Mouse (Mus musculus) midbrain, embryonic 16.5 days (tissue): ENCODE data around the gene Fam160b1. TPM values are rescaled to one million over a fixed set of nuclear protein-coding genes. Genes with fewer than 3 reads are reported as not detected.

Source experiments
- ATAC-seq: fragments of 200-750 bp; cut with Nextera tagmentation; 2 replicates; pipeline ENCODE4 v1.8.0; 2017; ENCODE audit warnings: moderate TSS enrichment
- H3K27ac ChIP-seq: fragments of 300-500 bp; sonication (generic); 2 replicates; pipeline ENCODE4 v1.5.1; 2014; ENCODE audit warnings: mild to moderate bottlenecking, low read length, mixed read lengths
- H3K27me3 ChIP-seq: fragments of 300-500 bp; sonication (generic); 2 replicates; pipeline ENCODE4 v1.6.1; 2014; ENCODE audit warnings: low read depth, low read length, mixed read lengths; ENCODE audit not compliant: control insufficient read depth, insufficient read depth
- H3K36me3 ChIP-seq: fragments of 300-500 bp; sonication (generic); 2 replicates; pipeline ENCODE4 v1.6.1; 2014; ENCODE audit warnings: mild to moderate bottlenecking, low read length, moderate library complexity, mixed read lengths; ENCODE audit not compliant: control insufficient read depth, insufficient read depth
- H3K4me1 ChIP-seq: fragments of 300-500 bp; sonication (generic); 2 replicates; pipeline ENCODE4 v1.6.1; 2014; ENCODE audit warnings: mild to moderate bottlenecking, low read length, mixed read lengths; ENCODE audit not compliant: control insufficient read depth, insufficient read depth
- H3K4me2 ChIP-seq: fragments of 300-500 bp; sonication (generic); 2 replicates; pipeline ENCODE4 v1.6.1; 2014; ENCODE audit warnings: mild to moderate bottlenecking, low read length, mixed read lengths
- H3K4me3 ChIP-seq: fragments of 300-500 bp; sonication (generic); 2 replicates; pipeline ENCODE4 v1.5.1; 2014; ENCODE audit warnings: low read depth, mild to moderate bottlenecking, low read length, moderate library complexity, mixed read lengths
- H3K9ac ChIP-seq: fragments of 300-500 bp; sonication (generic); 2 replicates; pipeline ENCODE4 v1.6.1; 2014; ENCODE audit warnings: low read depth, low read length, mixed read lengths
- H3K9me3 ChIP-seq: fragments of 300-500 bp; sonication (generic); replicated peaks from 2 replicates; pipeline ENCODE4 v1.6.1; 2014; ENCODE audit warnings: mild to moderate bottlenecking, low read length, mixed read lengths; ENCODE audit not compliant: control insufficient read depth, poor library complexity, severe bottlenecking
- WGBS: fragments of 180-500 bp; shearing (Covaris S2); extraction: QIAGEN DNeasy Blood & Tissue Kit; methylation state at CpG from one replicate; pipeline ENCODE4 v1.1.7; 2014; 5-methylcytosine and 5-hydroxymethylcytosine counted together
- polyA plus RNA-seq: library from polyadenylated mRNA; unstranded; fragments of >200 nt; fragmentation: Nextera tagmentation; extraction: Ambion mirVana; gene quantifications from 2 replicates; pipeline ENCODE4 v1.2.1, GENCODE M21; 2015

Fam160b1 gene
- polyA plus RNA-seq, 1 experiment from 2014 or later: 12.6 TPM

- Histone ChIP-seq H3K36me3 (no peaks in the 10 kb centered on the region), H3K4me1 (peaks cover 12% of the 10 kb centered on the region), H3K9ac (no peak overlapping the region), H3K4me3 (no peak overlapping the region), H3K27ac (no peak overlapping the region), H3K4me2 (peak overlapping the region; percentile 33), H3K27me3 (no peaks in the 10 kb centered on the region), H3K9me3 (no peaks in the 10 kb centered on the region)
- no peak for ATAC-seq
- 23% methylated on average over 16 of the region's 17 CpGs for WGBS
Measured at GRCm38 (mm10) chr19:57417800-57418580, 57.5 kb downstream of the Fam160b1 start.

- Histone ChIP-seq H3K4me3 (no peak overlapping the region), H3K36me3 (no peaks in the 10 kb centered on the region), H3K4me2 (no peak overlapping the region), H3K9me3 (no peaks in the 10 kb centered on the region), H3K4me1 (peaks cover 8% of the 10 kb centered on the region), H3K9ac (no peak overlapping the region), H3K27ac (no peak overlapping the region), H3K27me3 (no peaks in the 10 kb centered on the region)
- 53% methylated on average over 3 of the region's 3 CpGs for WGBS
- no peak for ATAC-seq
Measured at GRCm38 (mm10) chr19:57423402-57423801, 62.9 kb downstream of the Fam160b1 start.

GRCm38 (mm10) chr19:57425296-57425695 is 64.8 kb downstream of the Fam160b1 start:
- H3K4me2 ChIP-seq: no peak overlapping the region
- H3K4me3 ChIP-seq: no peak overlapping the region
- no peaks in the 10 kb centered on the region for H3K9me3 ChIP-seq
- H3K9ac ChIP-seq: no peak overlapping the region
- H3K27ac ChIP-seq: no peak overlapping the region
- 93% methylated on average over 15 of the region's 15 CpGs for WGBS
- peaks cover 6% of the 10 kb centered on the region for H3K4me1 ChIP-seq
- no peak for ATAC-seq
- H3K36me3 ChIP-seq: no peaks in the 10 kb centered on the region
- no peaks in the 10 kb centered on the region for H3K27me3 ChIP-seq

- H3K4me3 ChIP-seq: no peak overlapping the region
- H3K4me2 ChIP-seq: no peak overlapping the region
- no peaks in the 10 kb centered on the region for H3K36me3 ChIP-seq
- H3K9ac ChIP-seq: no peak overlapping the region
- no peaks in the 10 kb centered on the region for H3K4me1 ChIP-seq
- WGBS: 95% methylated on average over 8 of the region's 8 CpGs
- no peak for ATAC-seq
- H3K27ac ChIP-seq: no peak overlapping the region
- H3K9me3 ChIP-seq: no peaks in the 10 kb centered on the region
- no peaks in the 10 kb centered on the region for H3K27me3 ChIP-seq
Measured at GRCm38 (mm10) chr19:57426841-57427240, 66.4 kb downstream of the Fam160b1 start.

- no peak overlapping the region for H3K4me3 ChIP-seq
- no peaks in the 10 kb centered on the region; the same call in 1 of the 2 replicates for H3K4me1 ChIP-seq
- H3K36me3 ChIP-seq: no peaks in the 10 kb centered on the region
- no peaks in the 10 kb centered on the region for H3K9me3 ChIP-seq
- no peaks in the 10 kb centered on the region for H3K27me3 ChIP-seq
- no peak for ATAC-seq
- WGBS: 79% methylated on average over 14 of the region's 14 CpGs
- H3K9ac ChIP-seq: no peak overlapping the region
- no peak overlapping the region for H3K27ac ChIP-seq
- H3K4me2 ChIP-seq: no peak overlapping the region
Measured at GRCm38 (mm10) chr19:57427756-57428438, 67.4 kb downstream of the Fam160b1 start.

GRCm38 (mm10) chr19:57428641-57429040 is 68.2 kb downstream of the Fam160b1 start:
- 87% methylated on average over 3 of the region's 3 CpGs for whole genome bisulfite sequencing
- Histone ChIP-seq H3K9ac (no peak overlapping the region), H3K4me3 (no peak overlapping the region)

GRCm38 (mm10) chr19:57429926-57430325 is 69.4 kb downstream of the Fam160b1 start:
- Histone ChIP-seq H3K9ac (no peak overlapping the region), H3K36me3 (no peaks in the 10 kb centered on the region), H3K4me2 (no peak overlapping the region), H3K4me3 (no peak overlapping the region), H3K4me1 (peaks cover 2% of the 10 kb centered on the region; the same call in 1 of the 2 replicates), H3K27me3 (no peaks in the 10 kb centered on the region), H3K9me3 (no peaks in the 10 kb centered on the region), H3K27ac (no peak overlapping the region)
- no peak for ATAC-seq
- 83% methylated on average over 6 of the region's 6 CpGs for WGBS

More at GRCm38 (mm10) chr19:57428641-57429040, 68.2 kb downstream of the Fam160b1 start:
- ATAC-seq: no peak
- Histone ChIP-seq H3K27ac (no peak overlapping the region), H3K36me3 (no peaks in the 10 kb centered on the region), H3K4me1 (peaks cover 2% of the 10 kb centered on the region; the same call in 1 of the 2 replicates), H3K4me2 (no peak overlapping the region), H3K27me3 (no peaks in the 10 kb centered on the region), H3K9me3 (no peaks in the 10 kb centered on the region)

- 64% methylated on average over 6 of the region's 6 CpGs for WGBS
- no peaks in the 10 kb centered on the region for H3K27me3 ChIP-seq
- no peaks in the 10 kb centered on the region for H3K9me3 ChIP-seq
- no peak overlapping the region for H3K4me2 ChIP-seq
- H3K36me3 ChIP-seq: no peaks in the 10 kb centered on the region
- H3K9ac ChIP-seq: no peak overlapping the region
- ATAC-seq: no peak
- H3K27ac ChIP-seq: no peak overlapping the region
- no peak overlapping the region for H3K4me3 ChIP-seq
- peaks cover 2% of the 10 kb centered on the region; the same call in 1 of the 2 replicates for H3K4me1 ChIP-seq
Measured at GRCm38 (mm10) chr19:57431476-57431875, 71.0 kb downstream of the Fam160b1 start.

- 51% methylated on average over 6 of the region's 6 CpGs for WGBS
- Histone ChIP-seq H3K27ac (no peak overlapping the region), H3K36me3 (no peaks in the 10 kb centered on the region), H3K9ac (no peak overlapping the region), H3K4me1 (peaks cover 2% of the 10 kb centered on the region; the same call in 1 of the 2 replicates), H3K4me3 (no peak overlapping the region), H3K27me3 (no peaks in the 10 kb centered on the region), H3K4me2 (no peak overlapping the region), H3K9me3 (no peaks in the 10 kb centered on the region)
- ATAC-seq: no peak
Measured at GRCm38 (mm10) chr19:57434024-57434423, 73.5 kb downstream of the Fam160b1 start.
